Mouse (Mus musculus): ENCODE measurements around the gene Baz2b.

DNA sequence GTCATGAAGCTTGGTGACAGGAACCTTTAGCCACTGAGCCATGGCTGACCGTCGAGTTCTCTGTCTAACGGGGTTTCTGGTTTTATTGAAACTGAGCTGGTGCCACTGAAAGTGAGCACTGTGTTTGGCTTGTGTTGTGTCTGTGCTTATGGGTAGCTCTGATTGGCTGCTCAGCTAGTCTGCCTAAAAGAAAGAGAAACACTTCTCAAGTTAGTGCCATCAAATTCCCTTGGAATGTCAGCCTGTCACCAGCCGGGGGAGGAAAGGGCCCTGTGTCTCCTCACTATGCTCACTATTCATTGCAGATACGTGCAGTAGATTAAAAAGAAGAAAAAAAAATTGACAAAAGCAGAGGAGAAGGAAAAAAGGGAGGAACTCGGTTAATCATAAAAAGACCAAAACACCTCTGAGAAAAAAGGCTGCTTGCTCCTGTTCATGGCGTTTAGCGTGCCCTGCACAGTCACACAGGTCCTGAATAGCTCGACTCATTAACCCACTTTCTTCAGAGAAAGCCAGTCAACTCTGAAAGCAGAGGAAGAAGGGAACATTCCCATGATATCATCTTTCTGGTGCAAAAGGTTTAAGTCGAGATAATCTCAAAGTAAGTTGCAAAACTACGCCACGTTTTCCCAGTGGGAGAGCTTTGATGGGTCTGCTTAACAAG, 93.6 kb downstream of the Baz2b start:
- TF ChIP-seq POLR2A (IDR thresholded peaks at IDR 0.05; ENCODE audit: low read depth, low read length): no peak
- TF ChIP-seq CTCF (conservative IDR thresholded peaks at IDR 0.05; ENCODE audit: insufficient read depth, insufficient read length, low read depth, low read length): no peak
